Mouse (Mus musculus) common myeloid progenitor, adult 5-6 weeks (primary cell): ENCODE data around the gene Ift172. TPM values are rescaled to one million over a fixed set of nuclear protein-coding genes. Genes with fewer than 3 reads are reported as not detected.
"Not testable (repeated sequence)": the region's sequence is repeated elsewhere in the genome, so short reads cannot be mapped to it uniquely, and the experiment has no call there.

ENCODE experiments used
- ATAC-seq: replicated peaks from 2 replicates; pipeline ENCODE4 v1.8.0; 2016; ENCODE audit warnings: low read depth, mild to moderate bottlenecking, moderate TSS enrichment, inconsistent platforms; ENCODE audit not compliant: poor library complexity, severe bottlenecking
- total RNA-seq: library from RNA; stranded (forward); fragments of 200-1000, 187-1606 nt; gene quantifications from 2 replicates; pipeline ENCODE4 v1.2.3, GENCODE M21; 2017

The Ift172 gene
- total RNA-seq, 1 experiment from 2014 or later = 32.7 TPM

DNA sequence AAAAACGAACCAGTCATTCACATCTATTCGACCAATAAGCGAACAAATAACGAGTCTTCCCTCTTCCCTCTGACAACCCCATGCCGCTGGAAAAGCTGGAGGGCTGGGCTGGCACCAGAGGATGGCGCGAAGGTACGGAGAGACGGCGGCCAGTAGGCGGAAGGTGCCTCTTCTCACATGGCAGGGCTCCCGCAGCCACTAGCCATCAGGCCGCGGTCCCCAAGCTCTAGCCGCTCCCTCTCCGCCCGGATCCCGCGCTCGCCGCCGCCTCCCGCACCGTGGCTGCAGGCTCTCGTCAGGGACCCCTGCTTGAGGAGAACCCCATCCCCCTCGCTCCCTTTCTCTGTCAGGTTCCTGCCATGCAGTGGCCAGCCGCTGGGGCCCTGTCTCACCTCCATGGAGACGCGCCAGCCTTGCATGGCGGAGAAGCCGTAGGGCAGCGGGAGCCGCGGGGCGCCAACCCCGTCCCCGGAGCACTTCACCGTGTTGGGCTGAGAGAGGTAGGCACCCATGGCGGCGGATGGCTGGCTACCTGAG lies 70.9 kb downstream of the Ift172 start:
- peak; percentile 11 for ATAC-seq

DNA sequence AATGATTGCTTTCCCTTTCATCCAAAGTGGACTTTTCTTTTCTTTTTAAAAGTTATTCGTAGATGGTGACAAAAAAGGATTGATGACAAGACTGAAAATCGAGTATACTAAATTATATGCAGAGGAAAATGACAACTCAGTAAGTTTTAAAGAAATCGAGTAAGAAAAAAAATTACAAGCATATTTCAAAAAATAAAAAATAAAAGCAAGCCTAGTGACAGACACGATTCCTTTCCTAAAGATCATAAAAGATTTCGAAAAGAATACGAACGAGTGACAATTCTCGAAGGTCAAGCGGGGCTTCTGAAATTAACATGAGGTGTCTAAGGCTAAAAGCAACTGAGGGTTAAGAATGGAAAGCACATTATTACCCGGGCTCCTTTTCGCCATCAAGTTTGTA lies 71.4 kb downstream of the Ift172 start:
- ATAC-seq = no peak

DNA sequence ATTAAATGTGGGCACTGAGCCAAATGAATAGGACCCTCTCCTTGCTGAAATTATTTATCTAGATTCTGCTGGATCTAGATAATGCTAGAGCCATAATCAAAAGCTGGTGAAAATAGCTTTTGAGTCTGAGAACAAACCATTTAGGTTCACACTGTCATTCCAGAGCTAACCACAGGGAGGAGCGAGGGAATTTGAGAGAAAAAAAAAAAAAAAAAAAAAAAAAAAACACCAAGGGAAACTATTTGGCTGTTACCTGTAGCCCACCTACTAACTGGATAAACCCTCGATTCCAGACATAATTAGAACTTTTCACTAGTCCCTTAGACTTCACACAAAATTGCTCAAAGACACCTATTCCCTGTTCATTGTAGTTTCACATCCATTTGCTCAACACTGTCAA lies 71.8 kb downstream of the Ift172 start:
- ATAC-seq = 0 out of 2 replicates have a peak, but pooled peaks have one; percentile 23

DNA sequence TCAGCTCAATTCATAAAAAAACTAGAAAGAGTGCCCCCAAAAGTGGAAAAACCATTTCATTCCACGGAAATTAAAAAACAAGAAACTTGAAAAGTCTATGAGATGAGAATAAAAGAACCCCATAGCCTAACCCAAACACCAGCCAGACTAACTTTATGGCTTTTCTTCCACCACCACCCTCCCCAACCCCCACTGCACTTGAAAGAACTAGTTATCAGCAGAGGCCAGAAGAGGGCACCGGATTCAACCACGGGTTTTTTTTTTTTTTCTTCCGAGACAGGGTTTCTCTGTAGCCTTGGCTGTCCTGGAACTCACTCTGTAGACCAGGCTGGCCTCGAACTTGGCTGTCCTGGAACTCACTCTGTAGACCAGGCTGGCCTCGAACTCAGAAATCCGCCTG lies 72.6 kb downstream of the Ift172 start:
- peak; percentile 36; the same call in 1 of the 2 replicates for ATAC-seq

DNA sequence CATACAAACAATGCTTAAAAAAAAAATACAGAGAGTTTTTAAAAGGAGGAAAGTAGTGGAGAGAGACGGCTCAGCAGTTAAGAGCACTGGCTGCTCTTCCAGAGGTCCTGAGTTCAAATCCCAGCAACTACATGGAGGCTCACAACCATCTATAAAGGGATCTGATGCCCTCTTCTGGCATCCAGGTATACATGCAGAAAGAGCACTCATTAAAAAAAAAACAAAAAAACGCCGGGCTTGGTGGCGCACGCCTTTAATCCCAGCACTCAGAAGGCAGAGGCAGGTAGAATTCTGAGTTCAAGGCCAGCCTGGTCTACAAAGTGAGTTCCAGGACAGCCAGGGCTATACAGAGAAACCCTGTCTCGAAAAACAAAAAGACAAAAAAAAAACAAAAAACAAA lies 74.4 kb downstream of the Ift172 start:
- ATAC-seq = not testable (repeated sequence)

DNA sequence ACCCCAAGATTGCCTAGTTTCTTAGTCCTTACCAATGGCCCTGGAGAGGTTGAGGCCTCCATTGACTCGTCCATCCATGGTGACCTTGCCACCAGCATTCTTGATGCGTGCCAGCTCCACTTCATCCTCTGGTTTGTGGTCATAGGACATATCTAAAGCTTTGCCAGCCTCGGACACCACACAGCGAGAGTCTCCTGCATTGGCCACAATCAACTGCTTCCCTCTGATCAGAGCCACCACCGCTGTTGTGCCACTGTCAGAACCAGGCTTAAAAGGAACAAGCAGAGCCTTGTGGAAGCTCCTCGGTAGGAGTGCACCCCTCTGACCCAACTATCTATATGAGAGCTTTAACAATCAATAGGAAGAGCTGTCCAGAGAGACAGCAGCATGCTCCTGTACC lies 86.5 kb downstream of the Ift172 start:
- ATAC-seq = no peak

DNA sequence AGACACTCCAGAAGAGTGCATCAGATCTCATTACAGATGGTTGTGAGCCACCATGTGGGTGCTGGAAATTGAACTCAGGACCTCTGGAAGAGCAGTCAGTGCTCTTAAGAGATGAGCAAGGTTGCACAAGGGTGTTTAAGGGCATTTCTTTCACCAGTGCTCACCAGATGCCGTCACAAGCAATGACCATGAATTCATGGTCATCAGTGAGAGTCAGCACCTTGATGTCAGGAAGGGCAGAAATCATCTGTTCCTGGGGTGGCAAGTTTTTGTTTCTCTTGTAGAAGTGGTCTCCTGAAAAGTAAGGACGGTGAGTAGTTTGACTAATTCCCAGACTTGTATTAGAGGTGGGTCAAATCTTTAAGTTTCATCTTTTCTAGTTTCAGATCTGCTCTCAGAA lies 87.0 kb downstream of the Ift172 start:
- no peak for ATAC-seq

Other genes with a start within 250 kb of the Ift172 start
- 49.7 and 66.4 TPM in 2 replicates for gene Atraid, start 242.8 kb downstream of the Ift172 start, total RNA-seq
- gene Slc5a6, start 242.2 kb downstream of the Ift172 start, total RNA-seq = 4.5 and 5.3 TPM in 2 replicates
- gene Cad, start 236.3 kb downstream of the Ift172 start, total RNA-seq = 56.5 and 59.6 TPM in 2 replicates
- gene Dnajc5g, start 184.8 kb downstream of the Ift172 start, total RNA-seq = not detected in 2 replicates
- gene Slc30a3, start 182.9 kb downstream of the Ift172 start, total RNA-seq = not detected in 2 replicates
- not detected in 2 replicates for gene Trim54, start 174.4 kb downstream of the Ift172 start, total RNA-seq
- not detected in 2 replicates for gene Ucn, start 152.3 kb downstream of the Ift172 start, total RNA-seq
- 22.0 TPM in 2 replicates for gene Mpv17, start 136.9 kb downstream of the Ift172 start, total RNA-seq
- 2.5 TPM in 1 of 2 replicates, not detected in the other for gene Gm29609, start 111.2 kb downstream of the Ift172 start, total RNA-seq
- gene Gtf3c2, start 111.0 kb downstream of the Ift172 start, total RNA-seq = 55.5 and 83.8 TPM in 2 replicates
- gene Snx17, start 97.9 kb downstream of the Ift172 start, total RNA-seq = 38.3 and 46.8 TPM in 2 replicates
- 32.4 and 39.6 TPM in 2 replicates for gene Eif2b4, start 97.7 kb downstream of the Ift172 start, total RNA-seq
- gene Zfp513, start 88.8 kb downstream of the Ift172 start, total RNA-seq = 5.8 and 6.5 TPM in 2 replicates
- gene Ppm1g, start 70.4 kb downstream of the Ift172 start, total RNA-seq = 208 and 271 TPM in 2 replicates
- gene Nrbp1, start 50.3 kb downstream of the Ift172 start, total RNA-seq = 84.4 and 94.5 TPM in 2 replicates
- not detected in 2 replicates for gene Gm9970, start 49.9 kb downstream of the Ift172 start, total RNA-seq
- gene Krtcap3, start 39.4 kb downstream of the Ift172 start, total RNA-seq = 0.78 and 4.4 TPM in 2 replicates
- gene Fndc4, start 5.0 kb upstream of the Ift172 start, total RNA-seq = 1.5 TPM in 1 of 2 replicates, not detected in the other
- not detected in 2 replicates for gene Gckr, start 6.3 kb upstream of the Ift172 start, total RNA-seq
- 32.1 and 52.6 TPM in 2 replicates for gene Zfp512, start 161.3 kb upstream of the Ift172 start, total RNA-seq
- gene 4930548H24Rik, start 194.6 kb upstream of the Ift172 start, total RNA-seq = 0.87 TPM in 1 of 2 replicates, not detected in the other
- 19.4 and 37.1 TPM in 2 replicates for gene Gpn1, start 203.6 kb upstream of the Ift172 start, total RNA-seq
- 55.9 and 61.4 TPM in 2 replicates for gene Slc4a1ap, start 235.9 kb upstream of the Ift172 start, total RNA-seq
- 21.4 and 24.9 TPM in 2 replicates for gene Supt7l, start 236.7 kb upstream of the Ift172 start, total RNA-seq